Mouse (Mus musculus) heart, adult 11 months (tissue): ENCODE measurements around the gene Cdcp2.
A peak's percentile ranks its signal among the peaks of the same experiment; 100 is the strongest.
"Not testable (repeated sequence)": the region's sequence is repeated elsewhere in the genome, so short reads cannot be mapped to it uniquely, and the experiment has no call there.

Experiments used
- DNase-seq: peaks from one replicate; pipeline ENCODE4 v3.0.0; 2022

Gene Cdcp2

GRCm38 (mm10) chr4:107094484-107095187, 2.1 kb upstream of the Cdcp2 start:
- no peak for DNase-seq

GRCm38 (mm10) chr4:107096043-107096442, 648 bp upstream of the Cdcp2 start:
- DNase-seq, result no peak

GRCm38 (mm10) chr4:107097871-107098270, 1.2 kb downstream of the Cdcp2 start:
- no peak for DNase-seq

GRCm38 (mm10) chr4:107098375-107098774, 1.7 kb downstream of the Cdcp2 start:
- no peak for DNase-seq

GRCm38 (mm10) chr4:107098791-107099525, 2.3 kb downstream of the Cdcp2 start:
- DNase-seq, result no peak

- no peak for DNase-seq
Measured at GRCm38 (mm10) chr4:107102220-107102619, 5.5 kb downstream of the Cdcp2 start.

GRCm38 (mm10) chr4:107106777-107107176, 10.1 kb downstream of the Cdcp2 start:
- no peak for DNase-seq

- no peak for DNase-seq
Measured at GRCm38 (mm10) chr4:107108291-107108731, 11.6 kb downstream of the Cdcp2 start.

GRCm38 (mm10) chr4:107109181-107109580, 12.5 kb downstream of the Cdcp2 start:
- not testable (repeated sequence) for DNase-seq

GRCm38 (mm10) chr4:107114278-107114677, 17.6 kb downstream of the Cdcp2 start:
- no peak for DNase-seq

- no peak for DNase-seq
Measured at GRCm38 (mm10) chr4:107117741-107118385, 21.2 kb downstream of the Cdcp2 start.

- DNase-seq, result no peak
Measured at GRCm38 (mm10) chr4:107119056-107119455, 22.4 kb downstream of the Cdcp2 start.

GRCm38 (mm10) chr4:107120676-107121075, 24.0 kb downstream of the Cdcp2 start:
- no peak for DNase-seq

- peak; percentile 94 for DNase-seq
Measured at GRCm38 (mm10) chr4:107121165-107121943, 24.7 kb downstream of the Cdcp2 start.

- no peak for DNase-seq
Measured at GRCm38 (mm10) chr4:107124376-107124775, 27.7 kb downstream of the Cdcp2 start.

- DNase-seq, result no peak
Measured at GRCm38 (mm10) chr4:107125101-107125500, 28.4 kb downstream of the Cdcp2 start.

GRCm38 (mm10) chr4:107126389-107126788, 29.7 kb downstream of the Cdcp2 start:
- DNase-seq, result no peak

GRCm38 (mm10) chr4:107126891-107127524, 30.3 kb downstream of the Cdcp2 start:
- DNase-seq, result no peak

- DNase-seq, result no peak
Measured at GRCm38 (mm10) chr4:107127901-107128669, 31.4 kb downstream of the Cdcp2 start.

GRCm38 (mm10) chr4:107129373-107129772, 32.7 kb downstream of the Cdcp2 start:
- no peak for DNase-seq

- peak; percentile 94 for DNase-seq
Measured at GRCm38 (mm10) chr4:107130534-107130933, 33.8 kb downstream of the Cdcp2 start.

- no peak for DNase-seq
Measured at GRCm38 (mm10) chr4:107134891-107135290, 38.2 kb downstream of the Cdcp2 start.
